Mouse (Mus musculus) right cerebral cortex, postnatal 36 days (tissue): Measurements from ENCODE around the gene Lamtor3.
"Not testable (repeated sequence)": the region's sequence is repeated elsewhere in the genome, so short reads cannot be mapped to it uniquely, and the experiment has no call there.

ENCODE experiments used
- DNase-seq, 2 experiments: peaks; one replicate each; pipeline ENCODE4 v3.0.0; 2022; ENCODE audit warnings: low spot score in 2 of 2, mixed read lengths in 1 of 2

Lamtor3 gene

GRCm38 (mm10) chr3:137933986-137934385 lies 15.7 kb downstream of the Lamtor3 start:
- no peak for DNase-seq

GRCm38 (mm10) chr3:137935570-137936525 lies 17.5 kb downstream of the Lamtor3 start:
- no peak for DNase-seq

GRCm38 (mm10) chr3:137936541-137936940 lies 18.2 kb downstream of the Lamtor3 start:
- no peak for DNase-seq

- no peak for DNase-seq
These were observed 20.3 kb downstream of the Lamtor3 start for GRCm38 (mm10) chr3:137938608-137939007.

GRCm38 (mm10) chr3:137940757-137941156 lies 22.5 kb downstream of the Lamtor3 start:
- no peak for DNase-seq

GRCm38 (mm10) chr3:137941555-137941954 lies 23.2 kb downstream of the Lamtor3 start:
- DNase-seq, result no peak

- DNase-seq, result no peak
These were observed 23.9 kb downstream of the Lamtor3 start for GRCm38 (mm10) chr3:137942098-137942622.

- no peak for DNase-seq
These were observed 25.4 kb downstream of the Lamtor3 start for GRCm38 (mm10) chr3:137943737-137944154.

GRCm38 (mm10) chr3:137946827-137947226 lies 28.5 kb downstream of the Lamtor3 start:
- DNase-seq, result no peak

- DNase-seq, result no peak
These were observed 29.2 kb downstream of the Lamtor3 start for GRCm38 (mm10) chr3:137947525-137947924.

- DNase-seq, result no peak
These were observed 32.0 kb downstream of the Lamtor3 start for GRCm38 (mm10) chr3:137950191-137950885.

- DNase-seq, result not testable (repeated sequence)
These were observed 33.0 kb downstream of the Lamtor3 start for GRCm38 (mm10) chr3:137951302-137951701.

- no peak for DNase-seq
These were observed 33.5 kb downstream of the Lamtor3 start for GRCm38 (mm10) chr3:137951819-137952218.

GRCm38 (mm10) chr3:137952225-137952913 lies 34.1 kb downstream of the Lamtor3 start:
- peak; percentile 27 to 35 for DNase-seq

- peak; percentile 69 to 75 for DNase-seq
These were observed 34.9 kb downstream of the Lamtor3 start for GRCm38 (mm10) chr3:137952914-137953880.

- no peak for DNase-seq
These were observed 36.1 kb downstream of the Lamtor3 start for GRCm38 (mm10) chr3:137954256-137954916.

- DNase-seq, result no peak
These were observed 37.3 kb downstream of the Lamtor3 start for GRCm38 (mm10) chr3:137955560-137956081.

GRCm38 (mm10) chr3:137957864-137958263 lies 39.6 kb downstream of the Lamtor3 start:
- DNase-seq, result no peak

- no peak for DNase-seq
These were observed 40.0 kb downstream of the Lamtor3 start for GRCm38 (mm10) chr3:137958352-137958751.

- DNase-seq, result no peak
These were observed 41.1 kb downstream of the Lamtor3 start for GRCm38 (mm10) chr3:137959456-137959855.
